Mouse (Mus musculus): ENCODE results near the gene Phf20. TPM values are rescaled to one million over a fixed set of nuclear protein-coding genes. Genes with fewer than 3 reads are reported as not detected.

Gene Phf20
- total RNA-seq, 2 experiments from 2014 or later: 22.8 to 24.8 TPM

GRCm38 (mm10) chr2:156272553-156272952 lies 76.3 kb downstream of the Phf20 start:
- no peak for DNase-seq

- DNase-seq: peak; percentile 91 to 92
Observed at GRCm38 (mm10) chr2:156278226-156279017, 82.2 kb downstream of the Phf20 start.

GRCm38 (mm10) chr2:156281227-156281626 lies 85.0 kb downstream of the Phf20 start:
- no peak for DNase-seq

- no peak for DNase-seq
Observed at GRCm38 (mm10) chr2:156285161-156285560, 88.9 kb downstream of the Phf20 start.

- DNase-seq: no peak
Observed at GRCm38 (mm10) chr2:156286733-156287132, 90.5 kb downstream of the Phf20 start.

- no peak for DNase-seq
Observed at GRCm38 (mm10) chr2:156288222-156288621, 92.0 kb downstream of the Phf20 start.

GRCm38 (mm10) chr2:156289552-156290160 lies 93.4 kb downstream of the Phf20 start:
- peak in 1 of 2 experiments; percentile 11 for DNase-seq

- DNase-seq: no peak
Observed at GRCm38 (mm10) chr2:156291998-156292397, 95.7 kb downstream of the Phf20 start.

GRCm38 (mm10) chr2:156295601-156296063 lies 99.4 kb downstream of the Phf20 start:
- DNase-seq: peak in 1 of 2 experiments; percentile 16

GRCm38 (mm10) chr2:156296190-156296589 lies 99.9 kb downstream of the Phf20 start:
- DNase-seq: no peak

- peak; percentile 60 to 65 for DNase-seq
Observed at GRCm38 (mm10) chr2:156297653-156298052, 101.4 kb downstream of the Phf20 start.

- no peak for DNase-seq
Observed at GRCm38 (mm10) chr2:156298458-156298857, 102.2 kb downstream of the Phf20 start.

GRCm38 (mm10) chr2:156302063-156302462 lies 105.8 kb downstream of the Phf20 start:
- no peak for DNase-seq

- DNase-seq: no peak
Observed at GRCm38 (mm10) chr2:156304351-156304750, 108.1 kb downstream of the Phf20 start.

GRCm38 (mm10) chr2:156305818-156306217 lies 109.6 kb downstream of the Phf20 start:
- peak in 1 of 2 experiments; percentile 33 for DNase-seq

- no peak for DNase-seq
Observed at GRCm38 (mm10) chr2:156307261-156307660, 111.0 kb downstream of the Phf20 start.

- DNase-seq: no peak
Observed at GRCm38 (mm10) chr2:156309948-156310347, 113.7 kb downstream of the Phf20 start.

GRCm38 (mm10) chr2:156310455-156310854 lies 114.2 kb downstream of the Phf20 start:
- no peak for DNase-seq

- DNase-seq: no peak
Observed at GRCm38 (mm10) chr2:156310945-156311344, 114.7 kb downstream of the Phf20 start.

- no peak for DNase-seq
Observed at GRCm38 (mm10) chr2:156311441-156311840, 115.2 kb downstream of the Phf20 start.

GRCm38 (mm10) chr2:156311841-156312291 lies 115.6 kb downstream of the Phf20 start:
- peak; percentile 80 to 83 for DNase-seq

- DNase-seq: peak; percentile 89 to 92
Observed at GRCm38 (mm10) chr2:156312297-156312897, 116.1 kb downstream of the Phf20 start, which contains the start of the genes Cnbd2 and Scand1. TSS of gene Cnbd2 (plus strand) at chr2:156312299. TSS of gene Scand1 (minus strand) at chr2:156312704.

GRCm38 (mm10) chr2:156313153-156313552 lies 116.9 kb downstream of the Phf20 start:
- DNase-seq: no peak
